16 mouse cellular contexts compared by ENCODE assay signal in the genomic region with DNA sequence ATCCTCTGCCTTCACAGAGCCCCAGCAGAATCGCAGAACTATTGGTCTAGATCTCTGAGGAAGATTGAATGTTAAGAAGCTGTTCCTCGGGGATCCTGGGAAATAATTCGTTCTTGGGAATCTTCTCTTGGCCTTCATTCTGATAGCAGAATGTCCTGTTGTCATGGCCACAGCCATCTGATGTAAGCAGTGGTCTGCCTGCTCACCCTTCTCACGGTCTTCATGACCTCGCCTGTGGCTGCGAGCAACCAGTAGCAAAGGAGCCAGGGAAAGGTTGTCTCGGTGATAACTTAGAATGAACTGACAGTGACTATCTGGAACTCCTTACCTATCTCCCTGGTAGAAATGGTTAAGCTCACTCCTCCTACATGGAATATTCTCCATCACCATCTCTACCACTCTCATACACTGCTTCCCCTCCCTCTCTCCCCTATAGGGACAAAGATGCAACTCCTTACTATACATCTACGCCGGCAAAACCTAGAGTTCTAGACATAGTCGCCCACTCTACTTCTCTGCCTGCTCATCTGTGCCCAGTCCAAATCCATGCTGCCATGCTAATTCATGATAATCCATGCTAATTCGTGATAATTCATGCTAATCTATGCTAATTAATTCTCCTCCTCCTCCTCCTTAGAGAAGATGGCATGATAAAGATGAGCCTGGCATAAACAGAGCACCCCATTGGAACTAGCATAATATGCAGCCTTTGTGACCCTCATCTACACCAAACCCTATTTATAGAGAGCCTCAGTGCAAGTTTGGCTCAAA. TPM values are rescaled to one million over a fixed set of nuclear protein-coding genes. Genes with fewer than 3 reads are reported as not detected.
A peak's percentile ranks its signal among the peaks of the same experiment; 100 is the strongest.
DNase-seq lines count a peak whose midpoint lies in the region; ATAC-seq and TF ChIP-seq lines count a peak whose summit lies in the region.
"Had no signal": no experiment of that assay in that cellular context is flagged by ENCODE, and none has a peak within 500 bp of the region (broad histone marks: within the 10 kb centered on the region; RNA-seq: fewer than 3 reads in every experiment).

No protein-coding gene starts in this region.

- no peaks in the 10 kb centered on the region for H3K36me3 ChIP-seq in hindbrain, embryonic 13.5 days
- no peaks in the 10 kb centered on the region for H3K36me3 ChIP-seq in hindbrain, embryonic 10.5 days
- H3K36me3 ChIP-seq in kidney, embryonic 14.5 days (ENCODE audit: control insufficient read depth, insufficient read depth, low read length): no peaks in the 10 kb centered on the region
- H3K36me3 ChIP-seq in stomach, postnatal 0 days (ENCODE audit: control insufficient read depth, insufficient read depth, low read length): no peaks in the 10 kb centered on the region
- H3K36me3 ChIP-seq: limb, embryonic 13.5 days; lung, embryonic 15.5 days had no signal

- H3K4me1 ChIP-seq in hindbrain, embryonic 13.5 days (replicated peaks): peaks cover 24% of the 10 kb centered on the region
- peaks cover 4% of the 10 kb centered on the region; the same call in 1 of the 2 replicates for H3K4me1 ChIP-seq in hindbrain, embryonic 10.5 days (replicated peaks)
- H3K4me1 ChIP-seq in kidney, embryonic 14.5 days (ENCODE audit: control insufficient read depth, insufficient read depth, low read length): no peaks in the 10 kb centered on the region
- no peaks in the 10 kb centered on the region for H3K4me1 ChIP-seq in stomach, postnatal 0 days (replicated peaks; ENCODE audit: control insufficient read depth, insufficient read depth)
- H3K4me1 ChIP-seq: limb, embryonic 13.5 days; lung, embryonic 15.5 days had no signal

- no peak for TF ChIP-seq CTCF in stomach, postnatal 0 days (IDR thresholded peaks at IDR 0.05; ENCODE audit: low read depth)

- peak overlapping the region; percentile 65; the same call in 1 of the 2 replicates for H3K27ac ChIP-seq in hindbrain, embryonic 13.5 days
- H3K27ac ChIP-seq in hindbrain, embryonic 10.5 days: no peak overlapping the region
- H3K27ac ChIP-seq in kidney, embryonic 14.5 days (ENCODE audit: low read depth, low read length): no peak overlapping the region
- H3K27ac ChIP-seq in stomach, postnatal 0 days (replicated peaks): no peak overlapping the region
- H3K27ac ChIP-seq: heart, adult 2 months; limb, embryonic 13.5 days; lung, embryonic 15.5 days had no signal

- H3K9ac ChIP-seq in hindbrain, embryonic 13.5 days: no peak overlapping the region
- no peak overlapping the region for H3K9ac ChIP-seq in kidney, embryonic 14.5 days (ENCODE audit: low read depth, low read length)
- no peak overlapping the region for H3K9ac ChIP-seq in stomach, postnatal 0 days (ENCODE audit: low read length)
- H3K9ac ChIP-seq: limb, embryonic 13.5 days; lung, embryonic 15.5 days had no signal

- DNase-seq in hindbrain, embryonic 10.5 days (ENCODE audit: low spot score): no peak
- peak; percentile 28 to 36 for DNase-seq in right cerebral cortex, adult 2 months (ENCODE audit: low spot score in 2 of 2)
- no peak for DNase-seq in right cerebral cortex, postnatal 14 days
- DNase-seq in mesoderm, embryonic 11.5 days (ENCODE audit: low read depth, low spot score): peak; percentile 6
- DNase-seq in embryo, embryonic 9.5 days (ENCODE audit: extremely low spot score): no peak
- DNase-seq in stomach, postnatal 0 days (ENCODE audit: low spot score): no peak
- DNase-seq: adrenal gland, postnatal 10 days; heart, adult 2 months; kidney, postnatal 10 days; thymus, adult 2 months had no signal

- H3K27me3 ChIP-seq in hindbrain, embryonic 13.5 days: no peaks in the 10 kb centered on the region
- no peaks in the 10 kb centered on the region; the same call in 1 of the 2 replicates for H3K27me3 ChIP-seq in hindbrain, embryonic 10.5 days (ENCODE audit: insufficient read depth, poor library complexity, severe bottlenecking)
- peaks cover 3% of the 10 kb centered on the region; the same call in 1 of the 2 replicates for H3K27me3 ChIP-seq in kidney, embryonic 14.5 days (ENCODE audit: control insufficient read depth, insufficient read depth, low read length)
- H3K27me3 ChIP-seq in stomach, postnatal 0 days (ENCODE audit: control insufficient read depth, insufficient read depth, low read length): no peaks in the 10 kb centered on the region
- H3K27me3 ChIP-seq: lung, embryonic 15.5 days had no signal

- no peak overlapping the region for H3K4me3 ChIP-seq in hindbrain, embryonic 13.5 days
- H3K4me3 ChIP-seq in hindbrain, embryonic 10.5 days: no peak overlapping the region
- no peak overlapping the region for H3K4me3 ChIP-seq in kidney, embryonic 14.5 days (ENCODE audit: low read length)
- no peak overlapping the region for H3K4me3 ChIP-seq in stomach, postnatal 0 days (ENCODE audit: low read depth, low read length)
- H3K4me3 ChIP-seq: heart, adult 2 months; limb, embryonic 13.5 days; lung, embryonic 15.5 days had no signal

- no peak for ATAC-seq in hindbrain, embryonic 13.5 days (ENCODE audit: low FRiP score)
- no peak for ATAC-seq in kidney, embryonic 14.5 days (ENCODE audit: low FRiP score, low TSS enrichment)
- no peak for ATAC-seq in stomach, postnatal 0 days (ENCODE audit: low FRiP score, low TSS enrichment)

- no peak for TF ChIP-seq EP300 in stomach, postnatal 0 days (optimal IDR thresholded peaks at IDR 0.05)

- no peaks in the 10 kb centered on the region for H3K9me3 ChIP-seq in hindbrain, embryonic 13.5 days
- H3K9me3 ChIP-seq in hindbrain, embryonic 10.5 days: no peaks in the 10 kb centered on the region
- no peaks in the 10 kb centered on the region for H3K9me3 ChIP-seq in kidney, embryonic 14.5 days (ENCODE audit: control insufficient read depth, low read length)
- H3K9me3 ChIP-seq in stomach, postnatal 0 days (ENCODE audit: control insufficient read depth, low read length): no peaks in the 10 kb centered on the region
- H3K9me3 ChIP-seq: limb, embryonic 13.5 days; lung, embryonic 15.5 days had no signal

- no peak overlapping the region for H3K4me2 ChIP-seq in hindbrain, embryonic 13.5 days
- no peak overlapping the region for H3K4me2 ChIP-seq in kidney, embryonic 14.5 days (replicated peaks; ENCODE audit: low read depth, low read length)
- H3K4me2 ChIP-seq in stomach, postnatal 0 days (replicated peaks; ENCODE audit: low read depth): no peak overlapping the region
- H3K4me2 ChIP-seq: limb, embryonic 13.5 days; lung, embryonic 15.5 days had no signal

- WGBS in hindbrain, embryonic 13.5 days: 61% methylated on average over 11 of the region's 11 CpGs
- 82% methylated on average over 11 of the region's 11 CpGs for WGBS in hindbrain, embryonic 10.5 days
- 81% methylated on average over 11 of the region's 11 CpGs for WGBS in kidney, embryonic 14.5 days
- WGBS in stomach, postnatal 0 days: 81% methylated on average over 11 of the region's 11 CpGs

RNA-seq across cellular contexts. Expression of gene Krt73, which starts 1.1 kb away (rescaled TPM):
- 1.6 and 2.4 TPM in 2 replicates for polyA plus RNA-seq in hindbrain, embryonic 13.5 days (2015; fragmentation: Nextera tagmentation; extraction: Ambion mirVana)
- not detected in 2 replicates for polyA plus RNA-seq in hindbrain, embryonic 10.5 days (2016; fragmentation: Nextera tagmentation; extraction: Ambion mirVana)
- polyA plus RNA-seq in kidney, embryonic 14.5 days (2014; fragmentation: Nextera tagmentation; extraction: Ambion mirVana): not detected in 2 replicates
- polyA plus RNA-seq in stomach, postnatal 0 days (2015; fragmentation: Nextera tagmentation; extraction: Ambion mirVana): not detected in 2 replicates
- polyA plus RNA-seq: heart, adult 2 months; limb, embryonic 13.5 days; lung, embryonic 15.5 days; small intestine, adult 2 months had no signal

RNA-seq across cellular contexts. Expression of gene Krt2, which starts 14.7 kb away (rescaled TPM):
- not detected in 2 replicates for polyA plus RNA-seq in hindbrain, embryonic 13.5 days (2015; fragmentation: Nextera tagmentation; extraction: Ambion mirVana)
- polyA plus RNA-seq in hindbrain, embryonic 10.5 days (2016; fragmentation: Nextera tagmentation; extraction: Ambion mirVana): not detected in 2 replicates
- polyA plus RNA-seq in kidney, embryonic 14.5 days (2014; fragmentation: Nextera tagmentation; extraction: Ambion mirVana): not detected in 2 replicates
- not detected in 2 replicates for polyA plus RNA-seq in stomach, postnatal 0 days (2015; fragmentation: Nextera tagmentation; extraction: Ambion mirVana)
- polyA plus RNA-seq: heart, adult 2 months; lung, embryonic 15.5 days; small intestine, adult 2 months had no signal

RNA-seq across cellular contexts. Expression of gene Krt72, which starts 17.0 kb away (rescaled TPM):
- polyA plus RNA-seq in hindbrain, embryonic 13.5 days (2015; fragmentation: Nextera tagmentation; extraction: Ambion mirVana): not detected in 2 replicates
- not detected in 2 replicates for polyA plus RNA-seq in hindbrain, embryonic 10.5 days (2016; fragmentation: Nextera tagmentation; extraction: Ambion mirVana)
- not detected in 2 replicates for polyA plus RNA-seq in kidney, embryonic 14.5 days (2014; fragmentation: Nextera tagmentation; extraction: Ambion mirVana)
- not detected in 2 replicates for polyA plus RNA-seq in stomach, postnatal 0 days (2015; fragmentation: Nextera tagmentation; extraction: Ambion mirVana)
- polyA plus RNA-seq: cortical plate, adult 2 months; heart, adult 2 months; lung, embryonic 15.5 days; small intestine, adult 2 months had no signal

RNA-seq across cellular contexts. Expression of gene Krt1, which starts 47.4 kb away (rescaled TPM):
- 7.6 TPM in 2 replicates for polyA plus RNA-seq in hindbrain, embryonic 13.5 days (2015; fragmentation: Nextera tagmentation; extraction: Ambion mirVana)
- 0.83 and 2.0 TPM in 2 replicates for polyA plus RNA-seq in hindbrain, embryonic 10.5 days (2016; fragmentation: Nextera tagmentation; extraction: Ambion mirVana)
- polyA plus RNA-seq in kidney, embryonic 14.5 days (2014; fragmentation: Nextera tagmentation; extraction: Ambion mirVana): 0.93 and 1.8 TPM in 2 replicates
- polyA plus RNA-seq in stomach, postnatal 0 days (2015; fragmentation: Nextera tagmentation; extraction: Ambion mirVana): 588 and 700 TPM in 2 replicates
- polyA plus RNA-seq: small intestine, adult 2 months had no signal

Comparison
In these comparisons a context has a peak if more than half of its experiments do, and no peak if none do; other contexts are left out.
1. DNase-seq: peak in right cerebral cortex, adult 2 months (2 of 2) and mesoderm, embryonic 11.5 days (single experiment); none in hindbrain, embryonic 10.5 days (single experiment), right cerebral cortex, postnatal 14 days (single experiment), embryo, embryonic 9.5 days (single experiment) and stomach, postnatal 0 days (single experiment).